Mouse (Mus musculus) stomach, embryonic 16.5 days (tissue): ENCODE data around the gene Gnb3. TPM values are rescaled to one million over a fixed set of nuclear protein-coding genes. Genes with fewer than 3 reads are reported as not detected.

Source experiments
- ATAC-seq: fragments of 200-750 bp; cut with Nextera tagmentation; 2 replicates; pipeline ENCODE4 v1.8.0; 2017; ENCODE audit warnings: moderate number of reproducible peaks, moderate TSS enrichment; ENCODE audit not compliant: insufficient read depth, low FRiP score
- H3K27ac ChIP-seq: fragments of 300-500 bp; sonication (generic); 2 replicates; pipeline ENCODE4 v1.5.1; 2014; ENCODE audit warnings: low read length
- H3K27me3 ChIP-seq: fragments of 300-500 bp; sonication (generic); 2 replicates; pipeline ENCODE4 v1.6.1; 2014; ENCODE audit warnings: low read length, control low read depth, mixed read lengths; ENCODE audit not compliant: control insufficient read depth, insufficient read depth
- H3K36me3 ChIP-seq: fragments of 300-500 bp; sonication (generic); 2 replicates; pipeline ENCODE4 v1.6.1; 2014; ENCODE audit warnings: low read length; ENCODE audit not compliant: control insufficient read depth, insufficient read depth
- H3K4me1 ChIP-seq: fragments of 300-500 bp; sonication (generic); 2 replicates; pipeline ENCODE4 v1.6.1; 2014; ENCODE audit warnings: low read length, control low read depth, mixed read lengths; ENCODE audit not compliant: control insufficient read depth, insufficient read depth
- H3K4me2 ChIP-seq: fragments of 300-500 bp; sonication (generic); 2 replicates; pipeline ENCODE4 v1.6.1; 2014; ENCODE audit warnings: low read depth, low read length, mixed read lengths
- H3K4me3 ChIP-seq: fragments of 300-500 bp; sonication (generic); replicated peaks from 2 replicates; pipeline ENCODE4 v1.5.1; 2014; ENCODE audit warnings: mild to moderate bottlenecking, low read length
- H3K9ac ChIP-seq: fragments of 300-500 bp; sonication (generic); 2 replicates; pipeline ENCODE4 v1.6.1; 2014; ENCODE audit warnings: low read length
- H3K9me3 ChIP-seq: fragments of 300-500 bp; sonication (generic); replicated peaks from 2 replicates; pipeline ENCODE4 v1.6.1; 2016; ENCODE audit warnings: low read length, control low read depth; ENCODE audit not compliant: control insufficient read depth
- WGBS: fragments of 180-500 bp; shearing (Covaris S2); extraction: QIAGEN DNeasy Blood & Tissue Kit; methylation state at CpG from one replicate; pipeline ENCODE4 v1.1.7; 2014; 5-methylcytosine and 5-hydroxymethylcytosine counted together
- polyA plus RNA-seq: library from polyadenylated mRNA; unstranded; fragments of >200 nt; fragmentation: Nextera tagmentation; extraction: Ambion mirVana; gene quantifications from 2 replicates; pipeline ENCODE4 v1.2.1, GENCODE M21; 2015

Gene Gnb3
- polyA plus RNA-seq, 1 experiment from 2014 or later = 1.5 TPM

DNA sequence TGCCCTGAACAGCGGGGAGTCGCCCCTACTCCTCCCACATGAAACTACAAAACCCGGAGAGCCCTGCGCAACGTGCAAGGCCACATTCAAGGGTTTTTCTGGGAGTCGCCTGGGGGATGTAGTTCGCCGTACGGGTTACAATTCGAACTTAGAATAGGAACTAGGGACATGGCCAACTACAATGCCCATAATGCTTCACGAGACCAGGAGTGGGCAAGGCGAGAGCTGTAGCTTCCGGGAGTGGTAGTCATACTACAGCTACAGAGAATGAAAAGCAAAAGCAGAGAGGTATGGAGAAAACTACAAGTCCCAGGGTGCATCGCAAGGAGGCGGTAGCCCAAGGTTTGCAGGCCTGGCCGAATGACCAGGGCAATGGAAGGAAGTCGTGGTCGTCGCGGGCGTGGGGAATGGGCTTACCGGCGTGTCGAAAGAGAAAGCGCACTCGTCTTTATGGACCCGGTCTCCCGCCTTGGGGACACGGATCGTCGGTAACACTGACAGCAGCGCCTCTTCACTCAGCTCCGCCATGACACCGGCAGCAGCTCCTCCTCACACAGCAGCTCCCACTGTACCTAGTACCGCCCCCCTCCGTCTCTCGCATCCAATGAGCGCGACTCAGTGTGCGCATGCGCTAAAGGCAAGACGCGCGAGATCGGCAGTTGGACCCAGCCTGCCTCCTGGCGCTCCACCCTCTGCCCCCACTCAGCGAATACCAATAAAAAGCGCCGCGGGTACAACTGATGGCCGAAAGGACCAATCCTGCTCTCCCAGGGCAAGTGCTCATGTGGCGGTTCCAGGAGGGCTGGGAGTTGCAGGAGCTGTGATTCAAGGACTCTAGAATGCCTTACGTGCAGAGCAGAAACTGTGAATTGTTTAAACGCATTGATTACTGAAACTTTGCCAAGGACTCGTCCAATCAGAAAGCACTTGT, 10.9 kb downstream of the Gnb3 start, which contains the start of the genes Usp5 and Cdca3:
TSS of gene Usp5 (minus strand) at position 617 of the 931 bp plus-strand sequence.
TSS of gene Cdca3 (plus strand) at position 680 of the 931 bp plus-strand sequence.
- WGBS = under 1% methylated on average over 55 of the region's 55 CpGs
- Histone ChIP-seq H3K4me2 (peak within 1 kb of the TSS; percentile 88), H3K9me3 (no peaks in the 10 kb centered on the region), H3K4me3 (peak within 1 kb of the TSS; percentile 68), H3K27ac (peak within 1 kb of the TSS; percentile 98), H3K4me1 (peaks cover 16% of the 10 kb centered on the region), H3K27me3 (no peaks in the 10 kb centered on the region), H3K9ac (peak within 1 kb of the TSS; percentile 82), H3K36me3 (peaks cover 13% of the 10 kb centered on the region)
- ATAC-seq = peak; percentile 94

DNA sequence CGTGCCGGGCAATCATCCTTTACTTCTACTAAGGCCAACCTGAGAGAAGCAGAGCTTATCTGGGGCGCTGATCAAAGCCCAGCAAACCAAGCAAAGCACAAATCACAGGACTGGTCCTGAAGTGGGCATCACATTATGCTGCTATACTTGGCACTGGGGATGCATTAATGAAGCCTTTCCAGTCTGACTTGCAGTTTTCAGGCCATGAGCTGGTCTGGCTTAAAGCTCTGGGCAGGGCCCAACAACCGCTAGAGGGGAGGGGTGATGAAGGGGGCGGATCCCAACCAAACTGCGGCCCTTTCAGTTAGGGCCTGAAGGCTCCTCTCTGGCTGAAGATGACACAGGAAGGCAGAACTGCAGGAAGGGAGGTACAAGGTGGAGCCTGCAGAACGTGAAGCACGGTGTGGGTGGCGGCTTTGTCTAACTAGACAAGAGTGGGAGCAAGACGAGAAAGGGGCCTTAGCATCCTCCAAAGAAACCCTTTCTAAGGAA, 11.9 kb downstream of the Gnb3 start:
- peak overlapping the region; percentile 88 for H3K4me2 ChIP-seq
- H3K9me3 ChIP-seq = no peaks in the 10 kb centered on the region
- ATAC-seq = no peak
- H3K27ac ChIP-seq = peak overlapping the region; percentile 65
- no peaks in the 10 kb centered on the region for H3K27me3 ChIP-seq
- H3K4me3 ChIP-seq = peak overlapping the region; percentile 68
- WGBS = 23% methylated on average over 10 of the region's 10 CpGs
- H3K4me1 ChIP-seq = peaks cover 16% of the 10 kb centered on the region
- peak overlapping the region; percentile 70 for H3K9ac ChIP-seq
- H3K36me3 ChIP-seq = peaks cover 15% of the 10 kb centered on the region

DNA sequence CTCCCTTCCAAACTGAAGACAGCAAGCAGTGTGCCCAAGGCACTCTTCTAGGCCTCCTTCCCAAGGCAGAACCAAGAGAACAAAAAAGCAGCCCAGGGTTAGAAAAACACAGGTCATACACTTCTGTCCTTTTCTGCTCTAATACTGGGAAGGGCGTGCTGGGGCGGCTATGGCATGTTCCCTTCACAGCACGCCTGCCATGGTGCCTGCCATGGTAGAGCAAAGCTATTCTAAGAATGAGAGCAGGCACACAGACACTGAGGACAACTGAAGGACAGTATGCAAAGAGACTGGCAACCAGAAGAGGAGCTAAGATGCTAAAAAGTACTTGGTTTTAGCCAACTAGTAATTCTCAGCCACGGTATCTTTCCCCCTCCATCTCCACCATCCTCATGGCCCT, 18.0 kb downstream of the Gnb3 start:
- Histone ChIP-seq H3K27ac (no peak overlapping the region), H3K4me2 (no peak overlapping the region), H3K9ac (no peak overlapping the region), H3K4me3 (no peak overlapping the region), H3K9me3 (no peaks in the 10 kb centered on the region), H3K4me1 (no peaks in the 10 kb centered on the region), H3K36me3 (peaks cover 30% of the 10 kb centered on the region), H3K27me3 (no peaks in the 10 kb centered on the region)
- no peak for ATAC-seq
- 96% methylated on average over 4 of the region's 4 CpGs for WGBS

DNA sequence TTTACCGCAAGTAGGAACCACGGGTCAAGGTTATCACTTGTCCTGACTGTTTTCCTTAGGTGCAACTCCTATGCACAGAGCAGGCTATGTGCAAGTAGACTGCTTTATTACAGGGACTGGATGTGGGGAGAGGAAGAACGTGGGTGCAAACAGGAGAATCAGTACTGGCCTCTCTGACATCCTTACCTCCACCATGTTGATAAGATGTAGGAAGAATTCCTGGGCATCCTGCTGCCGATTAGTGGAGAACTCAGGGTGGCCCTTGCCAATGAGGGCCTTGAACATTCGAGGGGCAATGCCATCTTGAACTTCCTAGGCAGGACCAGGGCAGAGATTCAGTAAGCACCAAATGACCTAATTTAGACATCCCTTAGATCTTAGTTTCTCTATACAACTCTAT, 19.2 kb downstream of the Gnb3 start:
- WGBS = 92% methylated on average over 5 of the region's 5 CpGs

DNA sequence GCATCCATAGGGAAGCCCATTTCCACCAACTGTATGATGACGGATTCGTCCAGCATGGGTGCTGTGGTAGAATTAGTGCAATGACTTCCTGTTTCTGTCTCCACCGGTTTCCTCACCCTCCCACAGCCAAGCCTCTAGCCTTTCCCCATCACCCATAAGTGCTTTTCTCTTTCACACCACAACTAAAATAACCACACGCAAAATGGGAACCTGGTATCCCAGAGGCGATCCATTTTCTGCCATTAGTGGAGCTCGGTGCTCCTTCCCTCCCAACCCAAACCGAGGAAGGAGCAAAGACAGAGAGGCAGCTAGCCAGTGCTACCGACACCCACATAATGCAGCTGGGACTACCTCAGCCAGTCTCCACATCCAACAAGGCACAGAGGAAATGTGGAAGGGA, 22.1 kb downstream of the Gnb3 start:
- no peaks in the 10 kb centered on the region for H3K27me3 ChIP-seq
- ATAC-seq = no peak
- H3K27ac ChIP-seq = no peak overlapping the region
- 87% methylated on average over 8 of the region's 8 CpGs for WGBS
- H3K9me3 ChIP-seq = no peaks in the 10 kb centered on the region
- peaks cover 9% of the 10 kb centered on the region for H3K4me1 ChIP-seq
- no peak overlapping the region for H3K4me3 ChIP-seq
- H3K4me2 ChIP-seq = no peak overlapping the region
- peaks cover 16% of the 10 kb centered on the region for H3K36me3 ChIP-seq
- no peak overlapping the region for H3K9ac ChIP-seq

More for the DNA sequence above, 19.2 kb downstream of the Gnb3 start:
- Histone ChIP-seq H3K36me3 (peaks cover 26% of the 10 kb centered on the region), H3K9me3 (no peaks in the 10 kb centered on the region), H3K27ac (no peak overlapping the region), H3K4me1 (no peaks in the 10 kb centered on the region), H3K27me3 (no peaks in the 10 kb centered on the region), H3K4me2 (no peak overlapping the region), H3K4me3 (no peak overlapping the region), H3K9ac (no peak overlapping the region)
- no peak for ATAC-seq

DNA sequence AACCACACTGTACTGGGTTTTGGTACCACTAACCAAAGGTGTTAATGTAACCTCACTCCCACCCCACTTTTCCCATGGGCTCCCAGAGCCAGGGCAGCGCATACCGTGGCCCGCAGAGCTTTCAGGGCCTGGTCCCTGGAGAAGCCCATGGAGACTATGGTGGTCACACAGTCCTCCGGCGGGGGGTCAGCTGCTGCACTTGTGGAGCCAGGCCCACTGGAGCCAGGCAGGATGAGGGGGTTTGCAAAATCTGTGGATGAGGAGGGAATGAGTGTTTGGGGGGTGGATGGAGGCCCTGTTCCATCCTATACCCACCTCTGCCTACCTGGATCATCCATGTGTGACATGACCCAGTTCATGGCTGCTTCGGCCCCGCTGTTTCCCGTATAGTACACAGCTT, 22.5 kb downstream of the Gnb3 start:
- Histone ChIP-seq H3K9me3 (no peaks in the 10 kb centered on the region), H3K36me3 (peaks cover 16% of the 10 kb centered on the region), H3K27ac (no peak overlapping the region), H3K4me2 (no peak overlapping the region), H3K4me1 (peaks cover 14% of the 10 kb centered on the region), H3K9ac (no peak overlapping the region), H3K27me3 (no peaks in the 10 kb centered on the region), H3K4me3 (no peak overlapping the region)
- ATAC-seq = no peak
- WGBS = 93% methylated on average over 8 of the region's 8 CpGs

DNA sequence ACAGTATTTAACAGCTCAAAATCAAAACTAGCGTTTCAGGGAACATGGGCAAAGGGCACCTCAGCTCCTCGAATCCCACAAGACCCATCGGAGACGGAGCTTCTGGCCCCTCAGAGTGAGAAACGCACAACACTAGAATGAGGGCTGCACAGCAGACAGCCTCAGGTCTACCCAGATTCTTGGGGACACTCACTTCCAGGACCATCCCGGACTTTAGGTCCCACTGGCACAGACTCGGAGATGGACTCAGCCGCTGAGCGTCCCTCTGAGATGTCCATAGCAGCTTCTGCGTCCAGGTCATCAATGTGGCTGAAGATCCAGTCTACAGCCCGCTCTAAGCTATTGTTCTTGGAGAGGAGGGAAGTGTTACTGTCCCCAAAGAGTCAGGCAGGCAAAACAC, 22.9 kb downstream of the Gnb3 start:
- no peaks in the 10 kb centered on the region for H3K9me3 ChIP-seq
- 96% methylated on average over 11 of the region's 11 CpGs for WGBS
- no peak overlapping the region for H3K4me2 ChIP-seq
- H3K4me1 ChIP-seq = peaks cover 17% of the 10 kb centered on the region
- peaks cover 16% of the 10 kb centered on the region for H3K36me3 ChIP-seq
- H3K4me3 ChIP-seq = no peak overlapping the region
- H3K9ac ChIP-seq = no peak overlapping the region
- no peak overlapping the region for H3K27ac ChIP-seq
- ATAC-seq = no peak
- H3K27me3 ChIP-seq = no peaks in the 10 kb centered on the region

DNA sequence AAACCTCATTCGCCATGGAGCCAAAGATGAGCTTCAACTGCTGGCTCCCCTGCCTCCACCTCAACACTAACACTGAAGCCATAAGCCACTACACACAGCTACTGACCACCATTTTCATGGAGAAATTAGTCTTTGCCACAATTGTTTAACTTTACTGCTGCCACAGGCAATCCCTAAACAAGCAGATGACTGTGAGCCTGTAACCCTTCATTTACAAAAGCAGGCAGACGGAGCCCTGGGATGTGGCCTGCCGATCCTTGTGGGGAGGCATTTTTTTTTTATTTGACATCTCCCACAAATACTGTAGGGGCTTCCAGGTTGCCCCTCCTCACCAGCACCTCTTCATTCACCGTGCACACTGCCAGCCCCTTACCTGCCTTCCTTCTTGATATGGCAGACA, 23.5 kb downstream of the Gnb3 start:
- Histone ChIP-seq H3K9ac (no peak overlapping the region), H3K36me3 (peaks cover 22% of the 10 kb centered on the region), H3K27me3 (no peaks in the 10 kb centered on the region), H3K4me2 (no peak overlapping the region), H3K9me3 (no peaks in the 10 kb centered on the region), H3K4me3 (no peak overlapping the region), H3K27ac (no peak overlapping the region), H3K4me1 (peaks cover 21% of the 10 kb centered on the region)
- 74% methylated on average over 4 of the region's 4 CpGs for WGBS
- no peak for ATAC-seq
